Mouse (Mus musculus): Measurements from ENCODE around the gene Pim1. TPM values are rescaled to one million over a fixed set of nuclear protein-coding genes. Genes with fewer than 3 reads are reported as not detected.
A peak's percentile ranks its signal among the peaks of the same experiment; 100 is the strongest.
"Not testable (repeated sequence)": the region's sequence is repeated elsewhere in the genome, so short reads cannot be mapped to it uniquely, and the experiment has no call there.

Pim1 gene
- 21.0 and 22.0 TPM in 2 replicates for polyA plus RNA-seq (2015; fragmentation: Nextera tagmentation; extraction: Ambion mirVana)

- peak within 1 kb of the TSS; percentile 94 for H3K4me2 ChIP-seq
- H3K4me3 ChIP-seq, result peak within 1 kb of the TSS; percentile 93
- peak within 1 kb of the TSS; percentile 93 for H3K27ac ChIP-seq
- ATAC-seq, result peak; percentile 82
- WGBS, result under 1% methylated on average over 77 of the region's 99 CpGs
- peaks cover 24% of the 10 kb centered on the region for H3K4me1 ChIP-seq
- H3K9ac ChIP-seq, result peak within 1 kb of the TSS; percentile 96
- no peaks in the 10 kb centered on the region for H3K27me3 ChIP-seq
- H3K36me3 ChIP-seq (ENCODE audit: poor library complexity, severe bottlenecking), result peaks cover 17% of the 10 kb centered on the region
- H3K9me3 ChIP-seq (replicated peaks), result no peaks in the 10 kb centered on the region
Measured at GRCm38 (mm10) chr17:29490713-29491581, at the start of gene Pim1. TSS of gene Pim1 (plus strand) at chr17:29490753.

GRCm38 (mm10) chr17:29441562-29441961, 49.0 kb upstream of the Pim1 start:
- Histone ChIP-seq H3K27me3 (no peaks in the 10 kb centered on the region), H3K4me1 (peaks cover 35% of the 10 kb centered on the region), H3K4me3 (no peak overlapping the region), H3K4me2 (no peak overlapping the region), H3K9ac (no peak overlapping the region), H3K9me3 (replicated peaks) (no peaks in the 10 kb centered on the region), H3K36me3 (ENCODE audit: poor library complexity, severe bottlenecking) (no peaks in the 10 kb centered on the region), H3K27ac (no peak overlapping the region)
- ATAC-seq, result no peak
- 81% methylated on average over 4 of the region's 4 CpGs for WGBS

DNA sequence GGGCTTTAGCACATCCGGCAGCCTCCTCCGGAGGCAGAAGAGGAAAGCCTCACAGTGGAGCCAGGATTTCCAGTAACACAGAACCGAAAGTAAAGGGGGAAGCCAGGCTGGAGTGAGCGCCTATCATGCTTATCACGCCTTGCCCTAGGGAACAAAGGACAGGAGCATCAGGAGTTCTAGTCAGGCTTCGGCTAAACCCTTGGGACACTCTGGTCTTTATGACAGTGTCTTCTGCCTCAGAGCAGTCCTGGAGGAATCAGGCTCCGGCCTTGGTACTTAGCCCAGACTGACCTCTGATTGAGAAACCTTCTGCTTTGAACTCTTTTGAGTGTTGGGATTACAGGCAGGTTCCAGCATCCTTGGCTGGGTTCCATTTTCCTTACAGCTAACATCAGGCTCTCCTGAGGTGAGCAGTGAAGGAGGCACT, 48.4 kb upstream of the Pim1 start:
- WGBS, result 62% methylated on average over 7 of the region's 7 CpGs
- no peak overlapping the region for H3K27ac ChIP-seq
- H3K4me1 ChIP-seq, result peaks cover 29% of the 10 kb centered on the region
- no peaks in the 10 kb centered on the region for H3K9me3 ChIP-seq (replicated peaks)
- H3K9ac ChIP-seq, result no peak overlapping the region
- no peak overlapping the region for H3K4me2 ChIP-seq
- H3K4me3 ChIP-seq, result no peak overlapping the region
- H3K36me3 ChIP-seq (ENCODE audit: poor library complexity, severe bottlenecking), result no peaks in the 10 kb centered on the region
- no peak for ATAC-seq
- H3K27me3 ChIP-seq, result no peaks in the 10 kb centered on the region

DNA sequence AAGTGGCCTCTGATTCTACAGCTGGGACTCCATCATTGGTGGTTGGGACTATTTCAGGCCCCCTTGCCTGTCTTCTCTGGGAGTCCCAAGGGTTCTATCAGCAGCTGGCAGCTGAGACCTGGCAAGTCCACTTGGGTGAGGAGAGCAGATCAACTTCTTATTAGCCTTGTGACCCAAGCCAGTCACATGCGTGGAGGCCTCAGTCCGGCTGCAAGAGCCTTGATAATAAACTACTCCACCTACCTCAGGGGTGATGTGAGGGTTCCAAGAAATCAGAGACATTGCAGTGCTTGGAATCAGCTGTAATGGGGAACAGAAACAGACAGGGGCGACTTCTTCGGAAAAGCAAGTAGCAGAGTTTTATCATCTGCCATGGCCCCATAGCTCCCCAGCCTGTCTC, 46.8 kb upstream of the Pim1 start:
- no peak for ATAC-seq
- peaks cover 14% of the 10 kb centered on the region; the same call in 1 of the 2 replicates for H3K4me1 ChIP-seq
- no peak overlapping the region for H3K9ac ChIP-seq
- H3K4me3 ChIP-seq, result no peak overlapping the region
- H3K9me3 ChIP-seq (replicated peaks), result no peaks in the 10 kb centered on the region
- H3K36me3 ChIP-seq (ENCODE audit: poor library complexity, severe bottlenecking), result no peaks in the 10 kb centered on the region
- no peaks in the 10 kb centered on the region for H3K27me3 ChIP-seq
- H3K27ac ChIP-seq, result no peak overlapping the region
- WGBS, result 83% methylated on average over 4 of the region's 4 CpGs
- H3K4me2 ChIP-seq, result no peak overlapping the region

GRCm38 (mm10) chr17:29445072-29445471, 45.5 kb upstream of the Pim1 start:
- ATAC-seq, result no peak
- Histone ChIP-seq H3K27ac (peak overlapping the region; percentile 15; the same call in 1 of the 2 replicates), H3K9me3 (replicated peaks) (no peaks in the 10 kb centered on the region), H3K4me2 (no peak overlapping the region), H3K4me1 (peaks cover 8% of the 10 kb centered on the region; the same call in 1 of the 2 replicates), H3K9ac (no peak overlapping the region), H3K27me3 (no peaks in the 10 kb centered on the region), H3K4me3 (no peak overlapping the region), H3K36me3 (ENCODE audit: poor library complexity, severe bottlenecking) (no peaks in the 10 kb centered on the region)
- WGBS, result 27% methylated on average over 8 of the region's 8 CpGs

- no peaks in the 10 kb centered on the region for H3K27me3 ChIP-seq
- no peak overlapping the region for H3K4me3 ChIP-seq
- no peak overlapping the region for H3K4me2 ChIP-seq
- no peak overlapping the region for H3K9ac ChIP-seq
- H3K4me1 ChIP-seq, result peaks cover 18% of the 10 kb centered on the region
- WGBS, result 59% methylated on average over 3 of the region's 3 CpGs
- no peaks in the 10 kb centered on the region for H3K36me3 ChIP-seq (ENCODE audit: poor library complexity, severe bottlenecking)
- ATAC-seq, result no peak
- no peak overlapping the region for H3K27ac ChIP-seq
- H3K9me3 ChIP-seq (replicated peaks), result no peaks in the 10 kb centered on the region; the same call in 1 of the 2 replicates
Measured at GRCm38 (mm10) chr17:29447323-29447722, 43.2 kb upstream of the Pim1 start.

DNA sequence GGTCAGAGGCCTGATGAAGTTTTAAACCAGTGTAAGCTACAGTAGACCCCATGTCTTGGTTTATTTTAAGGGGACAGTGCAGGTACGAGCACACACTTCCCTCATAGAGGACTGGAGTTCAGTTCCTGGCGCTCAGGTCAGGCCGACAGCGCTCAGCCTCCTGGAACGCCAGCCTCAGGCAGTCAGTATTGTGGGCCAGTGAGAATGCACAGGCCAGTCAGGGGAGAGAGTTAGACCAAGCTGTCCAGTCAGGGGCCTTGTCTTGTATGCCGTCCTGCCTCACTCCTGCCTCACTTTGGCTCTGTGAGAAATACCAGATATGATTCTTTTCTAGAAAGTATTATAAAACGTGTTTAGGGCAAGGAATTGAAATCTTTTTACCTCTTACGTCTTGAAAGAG, 42.5 kb upstream of the Pim1 start:
- Histone ChIP-seq H3K27me3 (no peaks in the 10 kb centered on the region), H3K4me3 (no peak overlapping the region), H3K4me2 (no peak overlapping the region), H3K27ac (no peak overlapping the region), H3K9ac (no peak overlapping the region), H3K9me3 (replicated peaks) (no peaks in the 10 kb centered on the region; the same call in 1 of the 2 replicates), H3K36me3 (ENCODE audit: poor library complexity, severe bottlenecking) (no peaks in the 10 kb centered on the region), H3K4me1 (peaks cover 18% of the 10 kb centered on the region)
- WGBS, result 62% methylated on average over 8 of the region's 8 CpGs
- no peak for ATAC-seq

- H3K4me3 ChIP-seq, result no peak overlapping the region
- H3K27ac ChIP-seq, result no peak overlapping the region
- H3K9ac ChIP-seq, result no peak overlapping the region
- no peaks in the 10 kb centered on the region; the same call in 1 of the 2 replicates for H3K9me3 ChIP-seq (replicated peaks)
- H3K36me3 ChIP-seq (ENCODE audit: poor library complexity, severe bottlenecking), result no peaks in the 10 kb centered on the region
- WGBS, result 73% methylated on average over 2 of the region's 2 CpGs
- no peak overlapping the region for H3K4me2 ChIP-seq
- no peaks in the 10 kb centered on the region for H3K27me3 ChIP-seq
- no peak for ATAC-seq
- H3K4me1 ChIP-seq, result peaks cover 18% of the 10 kb centered on the region
Measured at GRCm38 (mm10) chr17:29448561-29448960, 42.0 kb upstream of the Pim1 start.

DNA sequence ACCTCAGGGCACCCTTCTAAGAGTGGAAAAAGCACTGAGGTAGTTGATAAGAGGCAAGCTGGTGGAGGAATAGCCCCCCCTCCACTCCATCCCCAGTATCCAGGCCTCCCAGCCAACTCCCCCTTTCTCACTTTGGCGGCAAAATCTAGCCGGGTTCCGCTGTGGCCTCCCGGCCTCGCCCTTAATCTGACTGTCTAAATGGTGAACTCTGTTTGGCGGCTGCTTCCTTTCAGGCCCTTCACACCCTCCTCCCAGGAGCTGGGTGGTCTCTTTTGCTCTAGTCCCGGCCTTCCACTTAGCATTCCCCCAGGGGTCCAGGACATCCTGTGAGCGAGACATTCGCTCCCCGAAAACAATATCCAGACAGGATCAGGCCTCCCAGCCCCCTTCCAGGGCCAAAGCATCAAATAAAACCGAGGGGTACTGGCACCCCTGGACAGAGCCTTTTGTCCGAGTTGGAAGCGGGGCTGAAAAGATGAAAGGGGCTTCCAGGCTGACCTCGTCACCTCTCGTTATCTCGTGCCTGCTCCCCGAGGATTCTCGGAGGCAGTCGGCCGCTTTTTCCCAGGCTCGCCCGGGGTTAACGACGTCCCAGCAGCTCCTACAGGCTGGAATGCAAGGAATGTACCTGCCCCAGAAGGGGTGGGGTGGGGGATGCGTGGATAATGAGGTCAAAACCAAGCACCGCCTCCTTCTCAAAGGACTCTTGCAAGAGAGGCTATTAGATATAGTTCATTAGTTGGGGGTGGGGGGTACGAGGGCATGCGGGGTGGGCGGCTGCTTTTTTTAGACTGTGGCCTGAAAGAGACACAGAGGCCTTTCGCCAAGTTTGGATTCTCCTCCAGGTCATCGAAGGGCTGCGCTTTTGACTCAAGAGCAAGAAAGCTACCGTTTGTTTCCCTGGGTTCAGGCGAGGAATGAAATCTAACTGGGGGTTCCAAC, 39.4 kb upstream of the Pim1 start:
- Histone ChIP-seq H3K4me3 (peak overlapping the region; percentile 7; the same call in 1 of the 2 replicates), H3K4me2 (peak overlapping the region; percentile 45), H3K9me3 (replicated peaks) (peaks cover 3% of the 10 kb centered on the region), H3K27me3 (no peaks in the 10 kb centered on the region), H3K4me1 (peaks cover 11% of the 10 kb centered on the region), H3K27ac (peak overlapping the region; percentile 48), H3K9ac (peak overlapping the region; percentile 54), H3K36me3 (ENCODE audit: poor library complexity, severe bottlenecking) (no peaks in the 10 kb centered on the region)
- peak; percentile 30; the same call in 1 of the 2 replicates for ATAC-seq
- 2% methylated on average over 34 of the region's 34 CpGs for WGBS

DNA sequence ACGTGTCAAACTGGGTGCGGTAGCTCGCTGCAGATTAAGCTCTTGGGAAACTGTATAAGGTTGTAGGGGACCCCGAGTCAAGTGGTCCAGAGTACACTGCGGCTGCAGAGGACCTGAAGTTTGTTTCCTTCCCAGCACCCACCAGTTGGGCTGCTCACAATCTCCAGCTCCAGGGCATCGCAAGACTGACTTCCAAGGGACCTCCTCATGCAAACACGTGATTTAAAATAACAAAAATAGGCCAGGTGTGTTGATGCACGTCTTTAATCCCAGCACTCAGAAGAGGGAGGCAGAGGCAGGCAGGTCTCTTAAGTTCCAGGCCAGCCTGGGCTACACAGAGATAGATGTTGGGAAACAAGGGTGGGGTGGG, 38.7 kb upstream of the Pim1 start:
- H3K4me2 ChIP-seq, result no peak overlapping the region
- WGBS, result 25% methylated on average over 8 of the region's 8 CpGs
- H3K4me1 ChIP-seq, result peaks cover 11% of the 10 kb centered on the region
- no peak overlapping the region for H3K9ac ChIP-seq
- H3K27me3 ChIP-seq, result no peaks in the 10 kb centered on the region
- no peak for ATAC-seq
- peaks cover 3% of the 10 kb centered on the region for H3K9me3 ChIP-seq (replicated peaks)
- H3K4me3 ChIP-seq, result no peak overlapping the region
- H3K27ac ChIP-seq, result no peak overlapping the region
- H3K36me3 ChIP-seq (ENCODE audit: poor library complexity, severe bottlenecking), result no peaks in the 10 kb centered on the region

DNA sequence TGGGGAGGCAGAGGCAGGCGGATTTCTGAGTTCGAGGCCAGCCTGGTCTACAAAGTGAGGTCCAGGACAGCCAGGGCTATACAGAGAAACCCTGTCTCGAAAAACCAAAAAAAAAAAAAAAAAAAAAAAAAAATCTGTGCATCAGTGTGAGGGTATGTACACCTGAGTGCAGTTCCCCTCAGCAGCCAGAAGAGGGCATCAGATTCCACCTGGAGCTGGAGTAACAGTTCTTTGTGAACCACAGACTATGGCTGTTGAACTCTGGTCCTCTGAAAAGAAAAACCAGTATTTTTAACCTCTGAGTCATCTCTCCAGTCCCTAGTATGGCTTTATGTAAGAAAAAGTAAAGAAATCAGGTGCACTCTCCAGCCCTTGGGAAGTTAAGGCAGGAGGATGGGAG, 36.4 kb upstream of the Pim1 start:
- 93% methylated on average over 2 of the region's 3 CpGs for WGBS
- H3K4me2 ChIP-seq, H3K9ac ChIP-seq: not testable (repeated sequence)

More for the DNA sequence above, 36.4 kb upstream of the Pim1 start:
- not testable (repeated sequence) for ATAC-seq; H3K9me3 ChIP-seq (replicated peaks); H3K36me3 ChIP-seq (ENCODE audit: poor library complexity, severe bottlenecking); H3K4me3 ChIP-seq; H3K27me3 ChIP-seq; H3K27ac ChIP-seq
- peaks cover 28% of the 10 kb centered on the region for H3K4me1 ChIP-seq

Data from forebrain, embryonic 13.5 days (tissue).